Mouse (Mus musculus) MEL (cell line): ENCODE measurements around the gene Fam173b. TPM values are rescaled to one million over a fixed set of nuclear protein-coding genes. Genes with fewer than 3 reads are reported as not detected.

Experiments
- DNase-seq: peaks from one replicate; pipeline ENCODE4 v3.0.0; 2011; ENCODE audit warnings: low read depth, low spot score
- H3K27ac ChIP-seq: 2 replicates; pipeline ENCODE4 v1.5.1; 2012; ENCODE audit warnings: low read depth, mild to moderate bottlenecking, control low read depth, low read length, moderate library complexity; ENCODE audit not compliant: control insufficient read depth
- H3K27me3 ChIP-seq, 2 experiments: fragments of 150-350 bp in 1 of 2; sonication (generic) in 1 of 2; 2 replicates each; pipeline ENCODE4 v1.6.1; 2012; ENCODE audit warnings: low read length in 2 of 2, mild to moderate bottlenecking in 2 of 2, improper control_type of control experiment in 1 of 2, moderate library complexity in 1 of 2; ENCODE audit not compliant: insufficient read depth in 2 of 2, control insufficient read depth in 1 of 2
- H3K36me3 ChIP-seq, 2 experiments: 2 replicates each; pipeline ENCODE4 v1.6.1; 2012 to 2014; ENCODE audit warnings: low read length in 2 of 2, improper control_type of control experiment in 1 of 2, inconsistent platforms in 1 of 2, mild to moderate bottlenecking in 1 of 2; ENCODE audit not compliant: insufficient read depth in 2 of 2, control insufficient read depth in 1 of 2
- H3K4me1 ChIP-seq, 2 experiments: fragments of 150-350 bp in 1 of 2; sonication (generic) in 1 of 2; 2 replicates each; pipeline ENCODE4 v1.6.1; 2012; ENCODE audit warnings: low read length in 2 of 2, improper control_type of control experiment in 1 of 2, mild to moderate bottlenecking in 1 of 2; ENCODE audit not compliant: insufficient read depth in 2 of 2, control insufficient read depth in 1 of 2
- H3K4me3 ChIP-seq, 2 experiments: fragments of 150-350 bp in 1 of 2; sonication (generic) in 1 of 2; 2 replicates each; pipeline ENCODE4 v1.5.1; 2012; ENCODE audit warnings: low read depth in 2 of 2, low read length in 2 of 2, mild to moderate bottlenecking in 2 of 2, moderate library complexity in 2 of 2, control low read depth in 1 of 2, improper control_type of control experiment in 1 of 2; ENCODE audit not compliant: control insufficient read depth in 1 of 2, insufficient read depth in 1 of 2
- H3K79me2 ChIP-seq: 2 replicates; pipeline ENCODE4 v1.6.1; 2012; ENCODE audit warnings: mild to moderate bottlenecking, low read length, moderate library complexity; ENCODE audit not compliant: control insufficient read depth, poor library complexity, insufficient read depth
- H3K9ac ChIP-seq: 2 replicates; pipeline ENCODE4 v1.6.1; 2012; ENCODE audit warnings: low read depth, mild to moderate bottlenecking, control low read depth, low read length, moderate library complexity; ENCODE audit not compliant: control insufficient read depth, poor library complexity, severe bottlenecking
- H3K9me3 ChIP-seq: fragments of 150-350 bp; sonication (generic); replicated peaks from 2 replicates; pipeline ENCODE4 v1.6.1; 2012; ENCODE audit warnings: mild to moderate bottlenecking, low read length, improper control_type of control experiment, moderate library complexity; ENCODE audit not compliant: insufficient read depth
- CHD2 ChIP-seq: IDR thresholded peaks from 2 replicates; pipeline ENCODE4 v1.6.1; 2011; ENCODE audit warnings: low read length, improper control_type of control experiment
- MAX ChIP-seq: IDR thresholded peaks from 2 replicates; pipeline ENCODE4 v1.6.1; 2011; ENCODE audit warnings: low read length, improper control_type of control experiment
- MAZ ChIP-seq: IDR thresholded peaks from 2 replicates; pipeline ENCODE4 v1.6.1; 2012; ENCODE audit warnings: low read depth, mild to moderate bottlenecking, inconsistent platforms, low read length, improper control_type of control experiment
- MEF2A ChIP-seq: IDR thresholded peaks from 2 replicates; pipeline ENCODE4 v1.6.1; 2014; ENCODE audit warnings: low read depth, mild to moderate bottlenecking, inconsistent platforms, low read length, improper control_type of control experiment; ENCODE audit not compliant: poor library complexity, insufficient replicate concordance, severe bottlenecking; ENCODE audit errors: extremely low read depth
- MYC ChIP-seq: IDR thresholded peaks from 2 replicates; pipeline ENCODE4 v1.6.1; 2011; ENCODE audit warnings: low read depth, mild to moderate bottlenecking, low read length, improper control_type of control experiment, moderate library complexity
- POLR2AphosphoS2 ChIP-seq: IDR thresholded peaks from 2 replicates; pipeline ENCODE4 v1.6.1; 2011; ENCODE audit warnings: low read length, improper control_type of control experiment
- RAD21 ChIP-seq: IDR thresholded peaks from 2 replicates; pipeline ENCODE4 v1.6.1; 2011; ENCODE audit warnings: mild to moderate bottlenecking, low read depth, low read length, improper control_type of control experiment
- RCOR1 ChIP-seq: IDR thresholded peaks from 2 replicates; pipeline ENCODE4 v1.6.1; 2012; ENCODE audit warnings: low read depth, mild to moderate bottlenecking, inconsistent platforms, low read length, improper control_type of control experiment
- SIN3A ChIP-seq: IDR thresholded peaks from 2 replicates; pipeline ENCODE4 v1.6.1; 2012; ENCODE audit warnings: low read length, improper control_type of control experiment, inconsistent platforms
- TBP ChIP-seq: IDR thresholded peaks from 2 replicates; pipeline ENCODE4 v1.8.0; 2011; ENCODE audit warnings: low read depth, low read length, improper control_type of control experiment
- USF1 ChIP-seq: IDR thresholded peaks from 2 replicates; pipeline ENCODE4 v1.6.1; 2014; ENCODE audit warnings: low read depth, mild to moderate bottlenecking, inconsistent platforms, low read length, improper control_type of control experiment, moderate library complexity
- ZKSCAN1 ChIP-seq: IDR thresholded peaks from 2 replicates; pipeline ENCODE4 v1.6.1; 2012; ENCODE audit warnings: low read depth, mild to moderate bottlenecking, inconsistent platforms, low read length, improper control_type of control experiment, moderate library complexity
- ZNF384 ChIP-seq: IDR thresholded peaks from 2 replicates; pipeline ENCODE4 v1.6.1; 2012; ENCODE audit warnings: low read depth, mild to moderate bottlenecking, inconsistent platforms, low read length, improper control_type of control experiment
- polyA plus RNA-seq, 2 experiments: library from polyadenylated mRNA; stranded (reverse) in 1 of 2; unstranded in 1 of 2; fragments of >175 nt in 1 of 2; fragments of >200 nt in 1 of 2; gene quantifications; 2 replicates each; pipeline versions ENCODE4 v1.2.1 to v1.2.4; 2012; ENCODE audit warnings: low replicate concordance in 2 of 2, low read depth in 1 of 2; ENCODE audit not compliant: insufficient read length in 2 of 2, insufficient read depth in 1 of 2, missing spikeins in 1 of 2
- total RNA-seq: library from RNA; depleted of rRNA; stranded (reverse); fragments of 300-350 nt; gene quantifications from 2 replicates; pipeline ENCODE4 v1.2.3, GENCODE M21; 2012

Fam173b gene
- total and polyA plus RNA-seq, 3 experiments, result 21.0 to 29.2 TPM; not detected in 1

DNA sequence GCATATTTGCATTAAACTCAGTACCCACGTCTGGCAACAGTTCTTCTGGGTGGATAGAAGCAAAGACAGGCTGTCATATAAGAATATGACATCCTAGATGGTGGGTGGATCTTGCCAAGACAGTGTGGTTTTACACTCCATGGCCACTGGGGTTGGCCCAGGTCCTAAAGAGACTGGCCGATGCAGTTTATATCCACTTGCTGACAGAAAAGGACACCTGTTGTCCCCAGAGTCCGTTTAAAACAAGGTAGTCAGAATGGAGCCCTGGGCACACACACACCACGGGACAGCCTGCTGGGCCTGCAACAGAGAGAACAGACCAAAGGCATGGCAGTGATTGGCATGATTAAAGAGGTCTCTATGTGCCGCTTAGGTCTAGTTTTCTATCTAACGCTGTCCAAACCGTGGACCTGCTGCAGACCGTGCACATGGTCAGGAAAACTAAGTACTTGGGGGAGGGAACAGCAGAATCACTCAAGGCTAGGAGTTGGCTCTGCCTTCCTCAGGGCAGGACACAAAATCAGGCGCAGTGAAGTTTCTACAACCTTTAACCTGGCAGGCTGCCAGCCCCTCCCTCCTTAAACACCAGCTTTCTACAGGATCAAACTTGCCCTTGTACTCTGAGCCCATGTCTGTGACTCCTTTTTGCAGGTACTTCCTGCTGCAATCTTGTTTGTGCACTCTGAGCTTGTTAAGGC is 32.2 kb upstream of the Fam173b start:
- no peaks in the 10 kb centered on the region for H3K79me2 ChIP-seq
- H3K9ac ChIP-seq, result no peak overlapping the region
- H3K27me3 ChIP-seq, result no peaks in the 10 kb centered on the region
- H3K4me1 ChIP-seq, result peaks cover 12 to 23% of the 10 kb centered on the region in 2 experiments
- no peaks in the 10 kb centered on the region for H3K9me3 ChIP-seq
- H3K27ac ChIP-seq, result no peak overlapping the region
- peaks cover 0 to 19% of the 10 kb centered on the region in 2 experiments; a peak in 2 of 4 replicates for H3K36me3 ChIP-seq
- no peak overlapping the region for H3K4me3 ChIP-seq
- no peak for TF ChIP-seq TBP
- no peak for TF ChIP-seq MAX
- TF ChIP-seq ZNF384, result no peak
- no peak for TF ChIP-seq POLR2AphosphoS2
- TF ChIP-seq RAD21, result no peak
- no peak for TF ChIP-seq RCOR1
- TF ChIP-seq, all 39 proteins: peak for 0
- peak; percentile 50 for DNase-seq

DNA sequence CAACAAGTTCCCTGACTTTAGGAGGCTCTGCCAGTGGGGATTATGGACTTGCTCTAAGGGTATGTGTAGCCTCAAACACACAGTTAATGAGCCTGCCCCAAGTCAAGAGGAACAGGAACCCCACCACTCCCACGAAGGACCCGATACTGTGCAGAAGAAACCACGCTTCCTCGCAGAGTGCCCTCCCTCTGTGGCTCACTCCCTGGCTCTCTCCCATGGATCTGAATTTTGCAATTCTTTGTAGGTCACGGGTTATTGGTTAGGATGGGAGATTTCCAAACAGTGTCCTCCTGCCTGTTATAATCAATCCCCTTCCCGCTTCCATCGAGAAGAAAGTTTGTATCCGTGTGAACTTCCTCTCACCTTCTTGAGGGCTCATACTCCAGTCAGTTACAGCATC is 30.7 kb upstream of the Fam173b start:
- Histone ChIP-seq H3K9ac (no peak overlapping the region), H3K36me3 (peaks cover 0 to 19% of the 10 kb centered on the region in 2 experiments; a peak in 2 of 4 replicates)
- TF ChIP-seq RCOR1 (no peak), MYC (no peak), CHD2 (no peak), USF1 (no peak), ZKSCAN1 (no peak), MEF2A (no peak), MAZ (no peak), ZNF384 (no peak), SIN3A (no peak)

More for the DNA sequence above, 30.7 kb upstream of the Fam173b start:
- H3K79me2 ChIP-seq, result no peaks in the 10 kb centered on the region
- no peak overlapping the region for H3K27ac ChIP-seq
- DNase-seq, result no peak
- peaks cover 12 to 29% of the 10 kb centered on the region in 2 experiments for H3K4me1 ChIP-seq
- H3K4me3 ChIP-seq, result no peak overlapping the region
- H3K27me3 ChIP-seq, result no peaks in the 10 kb centered on the region
- no peaks in the 10 kb centered on the region for H3K9me3 ChIP-seq
